Mouse (Mus musculus): ENCODE results near the gene Gabarap. TPM values are rescaled to one million over a fixed set of nuclear protein-coding genes. Genes with fewer than 3 reads are reported as not detected.

Gabarap gene
- polyA plus RNA-seq, 1 experiment from 2014 or later = 1,136 TPM

DNA sequence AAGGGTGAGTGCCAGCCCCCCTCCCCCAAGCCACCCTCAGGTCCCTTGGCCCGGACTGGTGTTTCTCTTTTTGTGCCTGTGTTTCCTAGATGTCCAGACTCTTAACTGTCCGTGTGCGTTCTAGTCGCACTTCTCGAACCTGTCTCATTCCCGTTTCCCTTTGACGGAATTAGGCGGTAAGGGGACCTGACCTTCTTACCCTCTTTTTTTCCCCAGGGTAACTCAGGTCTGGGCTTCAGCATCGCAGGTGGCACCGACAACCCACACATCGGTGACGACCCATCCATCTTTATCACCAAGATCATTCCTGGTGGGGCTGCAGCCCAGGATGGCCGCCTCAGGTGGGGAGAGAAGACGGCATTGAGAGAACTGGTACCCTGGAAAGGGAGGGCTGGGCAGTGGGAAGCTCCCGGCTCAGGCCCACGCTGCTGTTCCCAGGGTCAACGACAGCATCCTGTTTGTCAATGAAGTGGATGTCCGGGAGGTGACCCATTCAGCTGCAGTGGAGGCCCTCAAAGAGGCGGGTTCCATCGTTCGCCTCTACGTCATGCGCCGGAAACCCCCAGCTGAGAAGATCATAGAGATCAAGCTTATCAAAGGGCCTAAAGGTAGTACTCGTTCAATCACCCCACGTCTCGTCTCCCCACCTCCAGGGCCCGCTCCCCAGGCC lies 39.8 kb downstream of the Gabarap start:
- Histone ChIP-seq H3K27me3 (replicated peaks; ENCODE audit: control insufficient read depth, insufficient read depth, low read length) (peaks cover 10% of the 10 kb centered on the region; the same call in 1 of the 2 replicates), H3K27ac (ENCODE audit: low read depth, low read length) (no peak overlapping the region), H3K4me1 (replicated peaks; ENCODE audit: control insufficient read depth, insufficient read depth, low read length) (peaks cover 5% of the 10 kb centered on the region), H3K4me3 (ENCODE audit: low read depth, low read length) (no peak overlapping the region), H3K4me2 (replicated peaks; ENCODE audit: low read depth) (no peak overlapping the region), H3K9me3 (ENCODE audit: control insufficient read depth) (no peaks in the 10 kb centered on the region), H3K9ac (ENCODE audit: low read depth, low read length) (no peak overlapping the region), H3K36me3 (ENCODE audit: control insufficient read depth, insufficient read depth) (peaks cover 10% of the 10 kb centered on the region; the same call in 1 of the 2 replicates)
- 96% methylated on average over 28 of the region's 28 CpGs for WGBS
- ATAC-seq = no peak
- TF ChIP-seq CTCF (IDR thresholded peaks at IDR 0.05; ENCODE audit: low read depth) = no peak

DNA sequence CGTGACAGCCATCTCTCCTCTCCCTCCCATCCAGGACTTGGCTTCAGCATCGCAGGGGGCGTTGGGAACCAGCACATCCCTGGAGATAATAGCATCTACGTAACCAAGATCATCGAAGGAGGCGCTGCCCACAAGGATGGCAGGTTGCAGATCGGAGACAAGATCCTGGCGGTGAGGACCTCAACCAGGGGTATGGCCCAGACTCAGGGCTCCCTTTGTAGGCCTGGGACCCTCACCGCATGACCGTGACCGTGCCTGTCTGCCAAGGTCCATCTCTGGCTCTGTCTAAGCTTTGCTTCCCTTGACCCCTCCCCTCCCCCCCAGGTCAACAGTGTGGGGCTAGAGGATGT lies 40.4 kb downstream of the Gabarap start:
- Histone ChIP-seq H3K9ac (ENCODE audit: low read depth, low read length) (no peak overlapping the region), H3K27ac (ENCODE audit: low read depth, low read length) (no peak overlapping the region), H3K4me3 (ENCODE audit: low read depth, low read length) (no peak overlapping the region), H3K4me2 (replicated peaks; ENCODE audit: low read depth) (no peak overlapping the region), H3K27me3 (replicated peaks; ENCODE audit: control insufficient read depth, insufficient read depth, low read length) (peaks cover 8% of the 10 kb centered on the region; the same call in 1 of the 2 replicates), H3K36me3 (ENCODE audit: control insufficient read depth, insufficient read depth) (peaks cover 10% of the 10 kb centered on the region; the same call in 1 of the 2 replicates), H3K4me1 (replicated peaks; ENCODE audit: control insufficient read depth, insufficient read depth, low read length) (peaks cover 5% of the 10 kb centered on the region), H3K9me3 (ENCODE audit: control insufficient read depth) (no peaks in the 10 kb centered on the region)
- TF ChIP-seq CTCF (IDR thresholded peaks at IDR 0.05; ENCODE audit: low read depth) = no peak
- ATAC-seq = no peak
- WGBS = 97% methylated on average over 11 of the region's 11 CpGs

DNA sequence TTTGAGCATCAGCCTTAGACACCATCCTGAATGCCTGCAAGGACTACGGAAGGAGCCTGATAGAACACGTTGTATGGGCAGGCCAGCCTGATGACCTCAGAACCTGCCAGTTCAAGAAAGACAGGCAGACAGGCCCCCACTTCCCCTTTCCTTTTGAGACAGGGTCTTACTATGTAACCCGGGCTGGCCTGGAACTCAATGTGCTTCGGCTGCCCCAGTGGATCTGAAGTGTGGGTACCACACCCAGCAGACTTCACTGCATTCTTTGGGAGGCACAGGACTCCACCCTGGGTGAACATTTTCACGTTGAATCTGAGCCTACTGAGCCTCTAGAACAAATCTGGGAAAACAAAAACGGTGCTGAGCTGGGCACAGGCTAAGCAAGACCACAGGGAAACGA lies 47.2 kb downstream of the Gabarap start:
- TF ChIP-seq CTCF (IDR thresholded peaks at IDR 0.05; ENCODE audit: low read depth) = no peak
- Histone ChIP-seq H3K36me3 (ENCODE audit: control insufficient read depth, insufficient read depth) (peaks cover 4% of the 10 kb centered on the region; the same call in 1 of the 2 replicates), H3K27me3 (replicated peaks; ENCODE audit: control insufficient read depth, insufficient read depth, low read length) (no peaks in the 10 kb centered on the region), H3K4me1 (replicated peaks; ENCODE audit: control insufficient read depth, insufficient read depth, low read length) (no peaks in the 10 kb centered on the region), H3K4me2 (replicated peaks; ENCODE audit: low read depth) (no peak overlapping the region), H3K27ac (ENCODE audit: low read depth, low read length) (no peak overlapping the region), H3K4me3 (ENCODE audit: low read depth, low read length) (no peak overlapping the region), H3K9me3 (ENCODE audit: control insufficient read depth) (no peaks in the 10 kb centered on the region), H3K9ac (ENCODE audit: low read depth, low read length) (no peak overlapping the region)
- no peak for ATAC-seq
- 79% methylated on average over 7 of the region's 7 CpGs for WGBS

DNA sequence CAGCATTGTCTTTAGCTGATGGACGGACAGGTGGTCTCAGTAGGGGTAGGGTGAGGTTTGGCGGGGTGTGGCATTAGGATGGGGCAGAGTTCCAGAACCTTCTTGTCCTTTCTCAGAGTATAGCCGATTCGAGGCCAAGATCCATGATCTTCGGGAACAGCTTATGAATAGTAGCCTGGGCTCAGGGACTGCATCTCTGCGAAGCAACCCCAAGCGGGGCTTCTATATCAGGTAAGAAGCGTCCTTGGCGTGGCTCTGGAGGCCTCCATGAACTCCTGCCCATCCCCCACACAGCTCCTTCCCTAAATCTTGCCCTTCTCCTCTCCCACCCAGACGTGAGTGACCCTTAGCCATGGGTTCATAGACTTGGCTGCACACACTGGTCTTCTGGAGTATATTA lies 48.7 kb downstream of the Gabarap start:
- Histone ChIP-seq H3K4me3 (ENCODE audit: low read depth, low read length) (no peak overlapping the region), H3K4me2 (replicated peaks; ENCODE audit: low read depth) (no peak overlapping the region), H3K9me3 (ENCODE audit: control insufficient read depth) (no peaks in the 10 kb centered on the region), H3K4me1 (replicated peaks; ENCODE audit: control insufficient read depth, insufficient read depth, low read length) (no peaks in the 10 kb centered on the region), H3K27me3 (replicated peaks; ENCODE audit: control insufficient read depth, insufficient read depth, low read length) (no peaks in the 10 kb centered on the region), H3K36me3 (ENCODE audit: control insufficient read depth, insufficient read depth) (peaks cover 4% of the 10 kb centered on the region; the same call in 1 of the 2 replicates), H3K27ac (ENCODE audit: low read depth, low read length) (no peak overlapping the region), H3K9ac (ENCODE audit: low read depth, low read length) (no peak overlapping the region)
- no peak for TF ChIP-seq CTCF (IDR thresholded peaks at IDR 0.05; ENCODE audit: low read depth)
- 90% methylated on average over 10 of the region's 10 CpGs for whole genome bisulfite sequencing
- ATAC-seq = no peak

DNA sequence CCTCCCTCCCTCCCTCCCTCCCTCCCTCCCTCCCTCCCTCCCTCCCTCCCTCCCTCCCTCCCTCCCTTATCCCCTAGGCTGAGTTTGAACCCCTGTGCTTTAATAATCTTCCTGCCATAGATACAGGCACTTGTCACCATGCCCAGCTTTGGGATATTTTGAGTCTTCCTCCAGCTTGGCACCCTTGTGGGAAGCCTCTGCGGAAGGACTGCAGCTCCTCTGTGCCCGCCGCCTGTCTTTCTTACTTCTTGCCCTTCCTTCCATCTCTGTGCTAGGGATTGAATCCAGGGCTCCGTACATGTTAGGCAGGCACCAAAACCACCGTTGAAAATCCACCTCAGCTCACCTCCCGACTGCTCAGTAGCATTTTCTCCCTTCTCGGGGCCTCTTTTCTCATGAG lies 49.2 kb downstream of the Gabarap start:
- H3K4me1 ChIP-seq (replicated peaks; ENCODE audit: control insufficient read depth, insufficient read depth, low read length) = no peaks in the 10 kb centered on the region
- H3K27me3 ChIP-seq (replicated peaks; ENCODE audit: control insufficient read depth, insufficient read depth, low read length) = no peaks in the 10 kb centered on the region
- ATAC-seq = no peak
- no peak overlapping the region for H3K27ac ChIP-seq (ENCODE audit: low read depth, low read length)
- no peak overlapping the region for H3K4me3 ChIP-seq (ENCODE audit: low read depth, low read length)
- WGBS = 89% methylated on average over 7 of the region's 7 CpGs
- peaks cover 4% of the 10 kb centered on the region; the same call in 1 of the 2 replicates for H3K36me3 ChIP-seq (ENCODE audit: control insufficient read depth, insufficient read depth)
- no peaks in the 10 kb centered on the region for H3K9me3 ChIP-seq (ENCODE audit: control insufficient read depth)
- H3K9ac ChIP-seq (ENCODE audit: low read depth, low read length) = no peak overlapping the region
- no peak overlapping the region for H3K4me2 ChIP-seq (replicated peaks; ENCODE audit: low read depth)
- no peak for TF ChIP-seq CTCF (IDR thresholded peaks at IDR 0.05; ENCODE audit: low read depth)

DNA sequence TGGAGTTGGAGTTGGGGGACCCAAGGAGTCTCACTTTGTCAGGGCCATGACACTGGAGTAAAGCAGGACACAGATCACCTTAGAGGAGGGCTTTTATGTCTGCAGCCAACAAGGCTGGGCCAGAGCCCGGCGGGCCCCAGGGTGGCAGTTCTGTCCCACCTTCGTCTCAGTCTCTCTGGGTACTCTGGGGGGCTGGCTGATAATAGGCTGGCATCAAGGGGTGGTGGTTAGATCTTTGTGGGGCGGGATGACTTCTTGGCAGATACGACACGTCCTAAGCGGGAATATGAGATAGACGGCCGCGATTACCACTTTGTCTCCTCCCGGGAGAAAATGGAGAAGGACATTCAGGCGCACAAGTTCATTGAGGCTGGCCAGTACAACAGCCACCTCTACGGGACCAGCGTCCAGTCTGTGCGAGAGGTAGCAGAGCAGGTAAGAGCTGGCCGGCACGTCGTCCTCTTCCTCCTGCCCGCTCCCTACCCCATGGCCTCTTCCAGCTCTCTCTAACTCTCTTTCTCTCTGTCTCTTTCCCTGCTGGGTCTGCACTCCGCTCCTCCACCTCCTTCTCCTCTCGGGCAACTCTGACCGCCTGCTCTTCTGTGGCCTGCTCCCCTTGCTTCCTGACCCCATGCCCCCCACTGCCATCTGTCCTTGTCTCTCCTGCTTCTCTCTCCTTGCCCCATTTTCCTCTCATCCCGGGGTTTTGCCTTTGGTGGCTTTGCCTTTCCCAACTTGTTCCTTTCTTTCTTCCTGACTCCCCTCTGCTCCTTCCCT lies 51.6 kb downstream of the Gabarap start:
- ATAC-seq = no peak
- 87% methylated on average over 23 of the region's 23 CpGs for WGBS
- no peak overlapping the region for H3K4me3 ChIP-seq (ENCODE audit: low read depth, low read length)
- peaks cover 4% of the 10 kb centered on the region; the same call in 1 of the 2 replicates for H3K36me3 ChIP-seq (ENCODE audit: control insufficient read depth, insufficient read depth)
- H3K4me1 ChIP-seq (replicated peaks; ENCODE audit: control insufficient read depth, insufficient read depth, low read length) = no peaks in the 10 kb centered on the region
- no peak overlapping the region for H3K9ac ChIP-seq (ENCODE audit: low read depth, low read length)
- no peak overlapping the region for H3K27ac ChIP-seq (ENCODE audit: low read depth, low read length)
- no peak overlapping the region for H3K4me2 ChIP-seq (replicated peaks; ENCODE audit: low read depth)
- no peaks in the 10 kb centered on the region for H3K9me3 ChIP-seq (ENCODE audit: control insufficient read depth)
- no peak for TF ChIP-seq CTCF (IDR thresholded peaks at IDR 0.05; ENCODE audit: low read depth)
- no peaks in the 10 kb centered on the region for H3K27me3 ChIP-seq (replicated peaks; ENCODE audit: control insufficient read depth, insufficient read depth, low read length)

Measured in intestine, postnatal 0 days (tissue).